Mouse (Mus musculus) left cerebral cortex, postnatal 10 days (tissue): ENCODE data around the gene Cfap74. TPM values are rescaled to one million over a fixed set of nuclear protein-coding genes. Genes with fewer than 3 reads are reported as not detected.
"Not testable (repeated sequence)": the region's sequence is repeated elsewhere in the genome, so short reads cannot be mapped to it uniquely, and the experiment has no call there.

Experiments
- DNase-seq, 2 experiments: peaks; one replicate each; pipeline ENCODE4 v3.0.0; 2021 to 2022; ENCODE audit warnings: low spot score in 2 of 2, mixed read lengths in 1 of 2; ENCODE audit errors: extremely low spot score in 1 of 2
- intact Hi-C: fragments of 180-260 bp; cut with DNase I; formaldehyde crosslinking; loops from one replicate; pipeline ENCODE4 v1.15.1; 2025
- total RNA-seq, 2 experiments: library from RNA; stranded (reverse); gene quantifications; 2 replicates each; pipeline ENCODE4 v1.2.3; 2021

Cfap74 gene
- total RNA-seq, 2 experiments from 2014 or later, result 10.1 to 10.6 TPM

- intact Hi-C loops, result no loop called here
- no peak for DNase-seq
These were observed 10.8 kb upstream of the Cfap74 start for GRCm38 (mm10) chr4:155398222-155398540.

- no peak for DNase-seq
- intact Hi-C loops, result no loop called here
These were observed 7.9 kb upstream of the Cfap74 start for GRCm38 (mm10) chr4:155401121-155401520.

- no peak for DNase-seq
- intact Hi-C loops, result no loop called here
These were observed 6.5 kb upstream of the Cfap74 start for GRCm38 (mm10) chr4:155402489-155402888.

- intact Hi-C loops, result no loop called here
- DNase-seq, result no peak
These were observed 314 bp upstream of the Cfap74 start for GRCm38 (mm10) chr4:155408695-155409057.

- intact Hi-C loops, result no loop called here
- DNase-seq, result no peak
These were observed 3.1 kb downstream of the Cfap74 start for GRCm38 (mm10) chr4:155412124-155412523.

- DNase-seq, result no peak
These were observed 4.8 kb downstream of the Cfap74 start for GRCm38 (mm10) chr4:155413641-155414335.

GRCm38 (mm10) chr4:155414656-155415235, 5.8 kb downstream of the Cfap74 start:
- intact Hi-C loops, result no loop called here

More at GRCm38 (mm10) chr4:155413641-155414335, 4.8 kb downstream of the Cfap74 start:
- intact Hi-C loops, result no loop called here

GRCm38 (mm10) chr4:155420137-155420536, 11.1 kb downstream of the Cfap74 start:
- intact Hi-C loops, result no loop called here

More at GRCm38 (mm10) chr4:155414656-155415235, 5.8 kb downstream of the Cfap74 start:
- DNase-seq, result no peak

GRCm38 (mm10) chr4:155421412-155422370, 12.7 kb downstream of the Cfap74 start:
- DNase-seq, intact Hi-C loops: not testable (repeated sequence)

More at GRCm38 (mm10) chr4:155420137-155420536, 11.1 kb downstream of the Cfap74 start:
- no peak for DNase-seq

- DNase-seq, result no peak
- intact Hi-C loops, result no loop called here
These were observed 15.0 kb downstream of the Cfap74 start for GRCm38 (mm10) chr4:155423988-155424387.

GRCm38 (mm10) chr4:155426272-155426671, 17.3 kb downstream of the Cfap74 start:
- intact Hi-C loops, result no loop called here
- DNase-seq, result no peak

- no peak for DNase-seq
- intact Hi-C loops, result no loop called here
These were observed 19.5 kb downstream of the Cfap74 start for GRCm38 (mm10) chr4:155428442-155428841.

- DNase-seq, result no peak
- intact Hi-C loops, result no loop called here
These were observed 20.2 kb downstream of the Cfap74 start for GRCm38 (mm10) chr4:155429202-155429601.

GRCm38 (mm10) chr4:155432358-155432757, 23.4 kb downstream of the Cfap74 start:
- no peak for DNase-seq
- intact Hi-C loops, result no loop called here

- DNase-seq, result no peak
- intact Hi-C loops, result no loop called here
These were observed 25.0 kb downstream of the Cfap74 start for GRCm38 (mm10) chr4:155433993-155434392.

GRCm38 (mm10) chr4:155442808-155443207, 33.8 kb downstream of the Cfap74 start:
- DNase-seq, result no peak
- intact Hi-C loops, result no loop called here

GRCm38 (mm10) chr4:155451597-155451996, 42.6 kb downstream of the Cfap74 start:
- intact Hi-C loops, result no loop called here
- no peak for DNase-seq

GRCm38 (mm10) chr4:155458575-155458974, 49.6 kb downstream of the Cfap74 start:
- DNase-seq, result no peak
- intact Hi-C loops, result no loop called here

- intact Hi-C loops, result no loop called here
These were observed 54.1 kb downstream of the Cfap74 start for GRCm38 (mm10) chr4:155463050-155463449.

GRCm38 (mm10) chr4:155463611-155464010, 54.6 kb downstream of the Cfap74 start:
- intact Hi-C loops, result no loop called here
- no peak for DNase-seq

More at GRCm38 (mm10) chr4:155463050-155463449, 54.1 kb downstream of the Cfap74 start:
- DNase-seq, result no peak
